Mouse (Mus musculus) right cerebral cortex, adult 2 months (tissue): ENCODE measurements around the gene Cacybp.

Source experiments
- DNase-seq, 2 experiments: peaks; one replicate each; pipeline ENCODE4 v3.0.0; 2021 to 2022; ENCODE audit warnings: low spot score in 2 of 2

Gene Cacybp

GRCm38 (mm10) chr1:160212703-160213669, at the start of gene Cacybp:
Gene Cacybp (minus strand): TSS chr1:160212875.
- peak; percentile 99 for DNase-seq

GRCm38 (mm10) chr1:160262415-160262814, 49.7 kb upstream of the Cacybp start:
- DNase-seq: no peak

- DNase-seq: no peak
Observed at GRCm38 (mm10) chr1:160261849-160262248, 49.2 kb upstream of the Cacybp start.

- no peak for DNase-seq
Observed at GRCm38 (mm10) chr1:160260605-160261004, 47.9 kb upstream of the Cacybp start.

- DNase-seq: peak in 1 of 2 experiments; percentile 49
Observed at GRCm38 (mm10) chr1:160259884-160260283, 47.2 kb upstream of the Cacybp start.

- no peak for DNase-seq
Observed at GRCm38 (mm10) chr1:160253108-160253507, 40.4 kb upstream of the Cacybp start.

GRCm38 (mm10) chr1:160251388-160252007, 38.8 kb upstream of the Cacybp start:
- DNase-seq: no peak

- no peak for DNase-seq
Observed at GRCm38 (mm10) chr1:160250782-160251181, 38.1 kb upstream of the Cacybp start.

GRCm38 (mm10) chr1:160249786-160250185, 37.1 kb upstream of the Cacybp start:
- DNase-seq: no peak

GRCm38 (mm10) chr1:160247473-160247872, 34.8 kb upstream of the Cacybp start:
- DNase-seq: no peak

- DNase-seq: peak in 1 of 2 experiments; percentile 50
Observed at GRCm38 (mm10) chr1:160246844-160247243, 34.2 kb upstream of the Cacybp start.

GRCm38 (mm10) chr1:160245954-160246353, 33.3 kb upstream of the Cacybp start:
- DNase-seq: no peak

GRCm38 (mm10) chr1:160244689-160245088, 32.0 kb upstream of the Cacybp start:
- DNase-seq: no peak

- DNase-seq: no peak
Observed at GRCm38 (mm10) chr1:160240091-160240490, 27.4 kb upstream of the Cacybp start.

GRCm38 (mm10) chr1:160238852-160239443, 26.3 kb upstream of the Cacybp start:
- DNase-seq: no peak

- no peak for DNase-seq
Observed at GRCm38 (mm10) chr1:160237981-160238380, 25.3 kb upstream of the Cacybp start.

- no peak for DNase-seq
Observed at GRCm38 (mm10) chr1:160233921-160234320, 21.2 kb upstream of the Cacybp start.

GRCm38 (mm10) chr1:160232113-160232512, 19.4 kb upstream of the Cacybp start:
- DNase-seq: no peak

GRCm38 (mm10) chr1:160231013-160231412, 18.3 kb upstream of the Cacybp start:
- DNase-seq: peak in 1 of 2 experiments; percentile 44

- no peak for DNase-seq
Observed at GRCm38 (mm10) chr1:160227850-160228249, 15.2 kb upstream of the Cacybp start.

- no peak for DNase-seq
Observed at GRCm38 (mm10) chr1:160227196-160227595, 14.5 kb upstream of the Cacybp start.

GRCm38 (mm10) chr1:160224093-160224492, 11.4 kb upstream of the Cacybp start:
- DNase-seq: no peak
